Mouse (Mus musculus) layer of hippocampus, adult 11-12 months (tissue): ENCODE results near the gene Gm8947.

Source experiments
- DNase-seq: peaks from one replicate; pipeline ENCODE4 v3.0.0; 2022; ENCODE audit warnings: low spot score

The Gm8947 gene

DNA sequence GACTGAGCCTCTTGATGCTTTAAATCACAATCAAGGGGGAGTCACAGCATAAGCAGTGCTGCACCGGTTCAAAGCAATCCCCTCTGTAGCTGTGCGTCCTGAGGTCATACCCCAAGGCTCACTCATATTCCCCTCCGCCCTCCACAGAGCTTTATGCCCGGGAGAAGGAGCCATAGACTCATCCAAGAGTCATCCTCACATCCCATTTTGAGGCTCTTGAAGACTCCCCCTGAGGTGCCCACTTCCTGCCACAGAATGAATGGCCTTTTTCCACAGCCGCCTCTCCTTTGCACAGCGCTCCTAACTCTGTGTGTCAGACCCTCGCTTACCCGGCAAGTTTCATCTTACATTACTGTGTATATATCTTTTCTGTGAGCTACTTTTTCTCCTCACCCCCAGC is 35.3 kb downstream of the Gm8947 start:
- DNase-seq, result no peak

DNA sequence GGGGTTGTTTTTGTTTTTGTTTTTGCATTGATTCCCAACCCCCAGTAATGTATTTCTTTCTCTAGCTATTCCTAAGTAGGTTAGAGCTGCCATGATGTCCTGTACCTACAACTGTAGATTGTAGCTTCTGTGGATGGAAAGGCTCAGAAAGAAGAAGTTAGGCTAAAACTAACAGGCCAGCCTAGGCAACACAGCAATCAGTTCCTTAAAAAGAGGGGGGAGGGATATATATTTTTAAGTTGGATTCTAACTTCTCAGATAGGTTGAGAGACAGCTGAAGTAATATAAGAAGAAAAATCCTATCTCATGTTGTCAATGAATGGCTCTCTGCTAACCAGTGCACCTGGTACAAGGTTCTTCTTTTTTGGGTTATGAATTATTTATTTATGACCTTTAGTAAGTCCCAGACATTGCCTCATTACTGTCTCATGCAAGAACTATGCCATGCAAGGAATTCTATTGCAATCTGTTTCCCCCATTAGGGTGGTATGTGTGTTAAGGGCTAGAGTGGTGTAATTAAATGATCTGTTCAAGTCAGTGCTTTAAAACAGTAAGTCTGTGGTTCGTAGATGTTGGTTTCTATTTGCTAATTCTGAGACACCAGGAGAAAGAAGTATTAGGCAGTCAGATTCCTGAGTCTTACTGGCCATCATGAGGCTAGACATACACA is 36.3 kb downstream of the Gm8947 start:
- DNase-seq, result no peak

DNA sequence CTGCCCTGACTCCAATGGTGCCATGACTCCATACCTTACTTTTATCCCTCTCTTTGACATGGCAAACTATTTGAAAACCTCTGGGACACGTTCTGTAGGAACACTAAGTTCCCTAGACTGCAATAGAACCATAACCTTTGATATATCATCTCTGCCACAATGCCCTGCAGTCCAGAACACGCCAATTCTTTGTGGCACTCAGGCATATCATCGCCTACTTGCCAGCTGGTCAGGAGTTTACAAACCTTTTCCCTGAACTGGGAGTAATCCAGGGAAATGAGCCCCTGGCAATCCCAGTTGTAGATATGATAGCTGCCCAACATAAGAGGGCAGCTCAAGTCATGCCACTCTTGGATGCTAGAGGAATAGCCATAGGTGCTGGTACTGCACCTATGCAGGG is 40.2 kb downstream of the Gm8947 start:
- DNase-seq, result no peak

DNA sequence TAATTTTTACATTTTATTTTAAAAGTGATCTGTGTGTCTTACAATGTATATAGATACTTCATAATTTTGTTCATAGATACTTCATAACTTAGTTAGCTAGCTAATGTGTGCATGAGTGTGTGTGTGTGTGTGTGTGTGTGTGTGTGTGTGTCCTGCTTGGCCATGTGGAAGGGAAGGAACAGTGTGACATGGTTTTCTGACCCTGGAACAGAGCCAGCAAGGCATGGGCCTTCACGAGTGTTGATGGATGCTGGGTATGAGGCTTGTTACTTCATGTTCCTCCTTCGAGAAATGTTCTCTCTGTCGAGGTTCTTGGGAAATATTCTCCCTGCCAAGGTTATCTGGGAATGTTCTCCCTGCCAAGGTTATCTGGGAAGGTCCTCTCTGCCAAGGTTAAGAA is 41.6 kb downstream of the Gm8947 start:
- DNase-seq, result no peak

DNA sequence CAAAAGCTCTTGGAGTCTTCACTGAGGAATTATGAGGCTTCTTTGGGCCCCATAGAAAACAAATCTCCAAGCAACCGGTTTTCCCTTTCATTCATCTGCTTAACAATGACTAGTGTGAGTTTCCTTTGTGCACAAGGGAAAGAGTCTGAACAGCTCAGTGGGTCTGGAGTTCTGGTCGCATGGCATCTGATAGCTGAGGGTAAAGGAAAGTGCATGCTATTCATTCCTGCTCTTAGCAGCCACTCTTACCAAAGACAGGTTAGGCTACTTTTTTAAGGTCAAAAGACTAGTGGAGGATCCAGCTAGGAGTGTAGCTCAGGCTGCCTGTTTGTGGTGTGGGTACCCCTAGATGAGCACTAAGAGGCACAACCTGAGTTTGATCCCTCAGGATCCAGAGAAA is 43.4 kb downstream of the Gm8947 start:
- no peak for DNase-seq

DNA sequence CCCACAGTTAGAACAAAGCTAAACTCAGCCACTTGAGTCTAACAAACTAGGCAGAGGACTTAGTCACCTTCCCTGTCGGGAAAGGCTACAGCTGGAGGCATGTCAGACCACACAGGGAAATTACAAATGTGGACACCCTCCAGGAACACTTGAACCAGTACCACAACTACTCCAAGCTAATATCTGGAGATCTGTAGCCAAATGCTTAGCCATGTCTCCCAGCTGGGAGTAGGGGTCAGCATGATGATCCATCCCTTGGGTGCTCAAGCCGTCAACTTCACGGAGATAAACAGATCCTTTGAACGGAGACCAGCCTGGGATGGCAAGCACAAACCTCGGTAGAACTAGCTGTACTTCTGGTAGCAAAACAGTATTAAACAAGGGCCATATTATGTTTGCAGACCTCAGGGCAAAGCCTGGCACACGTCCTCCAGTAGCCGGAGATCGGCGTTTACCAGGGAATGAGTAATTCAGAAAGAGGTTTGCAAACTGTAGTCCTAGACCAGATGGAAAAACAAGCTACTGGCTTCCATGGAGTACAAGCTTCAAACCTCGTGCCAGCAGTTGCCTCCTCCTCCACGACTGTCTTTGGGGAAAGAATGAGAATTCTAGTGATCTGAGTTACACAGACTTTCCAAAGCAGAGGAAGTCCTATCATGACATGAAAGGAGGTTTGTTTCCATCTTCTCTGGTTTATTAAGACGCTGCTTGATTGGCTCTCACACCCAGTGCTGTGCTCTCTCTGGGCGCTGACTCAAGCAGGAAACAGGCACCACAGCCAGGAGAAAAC is 44.2 kb downstream of the Gm8947 start:
- peak; percentile 53 for DNase-seq

DNA sequence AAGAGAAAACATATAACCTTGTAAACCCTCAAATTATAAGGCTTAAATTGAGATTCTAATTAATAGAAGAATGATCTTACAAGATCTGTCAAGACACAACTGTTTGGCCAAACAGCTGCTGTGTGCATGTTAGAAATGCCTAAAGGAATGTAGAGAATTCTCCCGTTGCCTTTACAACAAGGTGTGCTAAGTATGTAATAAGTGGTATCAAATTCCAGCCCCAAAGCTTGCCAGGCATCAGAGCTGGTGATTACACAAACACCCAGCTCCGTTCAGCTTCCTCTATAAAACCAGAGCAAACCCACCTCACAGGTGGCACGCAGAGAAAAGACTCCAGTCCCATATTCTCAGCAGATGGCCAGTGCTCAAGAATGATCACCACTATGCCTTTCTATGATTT is 45.6 kb downstream of the Gm8947 start:
- DNase-seq, result no peak

DNA sequence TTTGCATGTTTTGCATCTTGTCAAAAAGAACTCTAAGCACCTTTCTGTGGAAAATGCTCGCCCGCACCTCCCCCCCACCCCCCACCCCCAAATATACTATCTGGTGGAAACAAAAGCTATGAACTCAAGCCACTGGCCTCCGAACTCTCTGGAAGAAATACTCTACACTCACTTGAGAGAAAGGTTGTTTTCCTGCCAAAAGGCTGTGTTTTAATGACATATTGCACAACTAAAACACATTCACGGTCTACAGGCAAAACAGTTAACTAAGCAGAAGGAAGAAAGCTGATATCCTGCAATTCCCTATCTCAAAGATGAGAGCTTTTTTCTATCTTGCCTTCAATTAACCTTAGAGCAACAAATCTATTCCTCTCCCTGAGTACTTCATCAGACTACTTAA is 51.2 kb downstream of the Gm8947 start:
- no peak for DNase-seq
